Mouse (Mus musculus): ENCODE measurements around the gene Pdzd2. TPM values are rescaled to one million over a fixed set of nuclear protein-coding genes. Genes with fewer than 3 reads are reported as not detected.

The Pdzd2 gene
- total RNA-seq, 2 experiments from 2014 or later: 15.5 to 20.4 TPM

- no peak for DNase-seq (ENCODE audit: low spot score in 2 of 2)
Observed at GRCm38 (mm10) chr15:12362001-12362700, 377.6 kb downstream of the Pdzd2 start.

GRCm38 (mm10) chr15:12360519-12361212, 379.1 kb downstream of the Pdzd2 start:
- no peak for DNase-seq (ENCODE audit: low spot score in 2 of 2)

- no peak for DNase-seq (ENCODE audit: low spot score in 2 of 2)
Observed at GRCm38 (mm10) chr15:12358384-12358783, 381.3 kb downstream of the Pdzd2 start.

GRCm38 (mm10) chr15:12357459-12357858, 382.3 kb downstream of the Pdzd2 start:
- no peak for DNase-seq (ENCODE audit: low spot score in 2 of 2)

GRCm38 (mm10) chr15:12355907-12356306, 383.8 kb downstream of the Pdzd2 start:
- DNase-seq (ENCODE audit: low spot score in 2 of 2): no peak

- no peak for DNase-seq (ENCODE audit: low spot score in 2 of 2)
Observed at GRCm38 (mm10) chr15:12355261-12355660, 384.5 kb downstream of the Pdzd2 start.

- no peak for DNase-seq (ENCODE audit: low spot score in 2 of 2)
Observed at GRCm38 (mm10) chr15:12354281-12354810, 385.4 kb downstream of the Pdzd2 start.

GRCm38 (mm10) chr15:12351470-12351869, 388.3 kb downstream of the Pdzd2 start:
- no peak for DNase-seq (ENCODE audit: low spot score in 2 of 2)

GRCm38 (mm10) chr15:12349840-12350239, 389.9 kb downstream of the Pdzd2 start:
- DNase-seq (ENCODE audit: low spot score in 2 of 2): no peak

- DNase-seq (ENCODE audit: low spot score in 2 of 2): no peak
Observed at GRCm38 (mm10) chr15:12348950-12349349, 390.8 kb downstream of the Pdzd2 start.

- DNase-seq (ENCODE audit: low spot score in 2 of 2): no peak
Observed at GRCm38 (mm10) chr15:12346916-12347315, 392.8 kb downstream of the Pdzd2 start.

- no peak for DNase-seq (ENCODE audit: low spot score in 2 of 2)
Observed at GRCm38 (mm10) chr15:12341401-12341758, 398.3 kb downstream of the Pdzd2 start.

- no peak for DNase-seq (ENCODE audit: low spot score in 2 of 2)
Observed at GRCm38 (mm10) chr15:12340536-12341400, 399.0 kb downstream of the Pdzd2 start.

GRCm38 (mm10) chr15:12337779-12338137, 402.0 kb downstream of the Pdzd2 start:
- DNase-seq (ENCODE audit: low spot score in 2 of 2): no peak

- DNase-seq (ENCODE audit: low spot score in 2 of 2): no peak
Observed at GRCm38 (mm10) chr15:12337030-12337778, 402.5 kb downstream of the Pdzd2 start.

GRCm38 (mm10) chr15:12334381-12334780, 405.3 kb downstream of the Pdzd2 start:
- no peak for DNase-seq (ENCODE audit: low spot score in 2 of 2)

GRCm38 (mm10) chr15:12331300-12331699, 408.4 kb downstream of the Pdzd2 start:
- DNase-seq (ENCODE audit: low spot score in 2 of 2): no peak

GRCm38 (mm10) chr15:12330892-12331291, 408.8 kb downstream of the Pdzd2 start:
- DNase-seq (ENCODE audit: low spot score in 2 of 2): no peak

GRCm38 (mm10) chr15:12330389-12330788, 409.3 kb downstream of the Pdzd2 start:
- no peak for DNase-seq (ENCODE audit: low spot score in 2 of 2)

GRCm38 (mm10) chr15:12324326-12324725, 415.4 kb downstream of the Pdzd2 start:
- no peak for DNase-seq (ENCODE audit: low spot score in 2 of 2)

Data from adrenal gland, postnatal 4 days (tissue).